Mouse (Mus musculus) lung, postnatal 36 days (tissue): ENCODE results near the gene Celsr1.

Experiments
- DNase-seq: peaks from one replicate; pipeline ENCODE4 v3.0.0; 2022; ENCODE audit warnings: mixed read lengths

Celsr1 gene

GRCm38 (mm10) chr15:86034021-86034523 is 495 bp upstream of the Celsr1 start:
- DNase-seq: peak; percentile 77

- peak; percentile 65 for DNase-seq
Measured at GRCm38 (mm10) chr15:86032811-86033190, 776 bp downstream of the Celsr1 start.

- peak; percentile 35 for DNase-seq
Measured at GRCm38 (mm10) chr15:86029981-86030380, 3.6 kb downstream of the Celsr1 start.

- DNase-seq: no peak
Measured at GRCm38 (mm10) chr15:86027871-86028270, 5.7 kb downstream of the Celsr1 start.

GRCm38 (mm10) chr15:86021971-86022370 is 11.6 kb downstream of the Celsr1 start:
- DNase-seq: no peak

GRCm38 (mm10) chr15:86021301-86021700 is 12.3 kb downstream of the Celsr1 start:
- DNase-seq: no peak

- no peak for DNase-seq
Measured at GRCm38 (mm10) chr15:86020008-86020407, 13.6 kb downstream of the Celsr1 start.

- no peak for DNase-seq
Measured at GRCm38 (mm10) chr15:86018753-86019512, 14.6 kb downstream of the Celsr1 start.

- no peak for DNase-seq
Measured at GRCm38 (mm10) chr15:86017336-86017735, 16.2 kb downstream of the Celsr1 start.

- no peak for DNase-seq
Measured at GRCm38 (mm10) chr15:86015860-86016541, 17.6 kb downstream of the Celsr1 start.

- DNase-seq: no peak
Measured at GRCm38 (mm10) chr15:86015026-86015425, 18.6 kb downstream of the Celsr1 start.

- no peak for DNase-seq
Measured at GRCm38 (mm10) chr15:86013656-86014055, 19.9 kb downstream of the Celsr1 start.

- DNase-seq: no peak
Measured at GRCm38 (mm10) chr15:86013130-86013529, 20.4 kb downstream of the Celsr1 start.

GRCm38 (mm10) chr15:86007690-86008121 is 25.9 kb downstream of the Celsr1 start:
- DNase-seq: peak; percentile 60

- DNase-seq: no peak
Measured at GRCm38 (mm10) chr15:86005691-86006525, 27.7 kb downstream of the Celsr1 start.

GRCm38 (mm10) chr15:86004048-86004447 is 29.5 kb downstream of the Celsr1 start:
- no peak for DNase-seq

- peak; percentile 42 for DNase-seq
Measured at GRCm38 (mm10) chr15:86000706-86001292, 32.8 kb downstream of the Celsr1 start.

GRCm38 (mm10) chr15:85998525-85999230 is 34.9 kb downstream of the Celsr1 start:
- DNase-seq: no peak

GRCm38 (mm10) chr15:85996031-85996765 is 37.4 kb downstream of the Celsr1 start:
- no peak for DNase-seq

- DNase-seq: no peak
Measured at GRCm38 (mm10) chr15:85994906-85995608, 38.5 kb downstream of the Celsr1 start.
